Mouse (Mus musculus) bone marrow macrophage, adult 2 months (primary cell): ENCODE results near the gene Muc13.

ENCODE experiments used
- CTCF ChIP-seq: IDR thresholded peaks from 2 replicates; pipeline ENCODE4 v1.5.1; 2012; ENCODE audit warnings: low read depth, mild to moderate bottlenecking, low read length, moderate library complexity
- POLR2A ChIP-seq: IDR thresholded peaks from 2 replicates; pipeline ENCODE4 v1.6.1; 2012; ENCODE audit warnings: mild to moderate bottlenecking, low read depth, low read length, borderline replicate concordance

GRCm38 (mm10) chr16:33832728-33833428, 39.0 kb downstream of the Muc13 start:
- TF ChIP-seq CTCF (no peak), POLR2A (no peak)
